Mouse (Mus musculus): ENCODE results near the gene Fam83g. TPM values are rescaled to one million over a fixed set of nuclear protein-coding genes. Genes with fewer than 3 reads are reported as not detected.

Gene Fam83g
- polyA plus RNA-seq, 2 experiments from 2014 or later: 0.08 to 0.41 TPM

- no peak for ATAC-seq
These were observed 35.9 kb downstream of the Fam83g start for GRCm38 (mm10) chr11:61719826-61720225.

GRCm38 (mm10) chr11:61720636-61721035, 36.7 kb downstream of the Fam83g start, which contains the start of gene Slc5a10:
Gene Slc5a10 (minus strand): TSS chr11:61720826.
- no peak for ATAC-seq

DNA sequence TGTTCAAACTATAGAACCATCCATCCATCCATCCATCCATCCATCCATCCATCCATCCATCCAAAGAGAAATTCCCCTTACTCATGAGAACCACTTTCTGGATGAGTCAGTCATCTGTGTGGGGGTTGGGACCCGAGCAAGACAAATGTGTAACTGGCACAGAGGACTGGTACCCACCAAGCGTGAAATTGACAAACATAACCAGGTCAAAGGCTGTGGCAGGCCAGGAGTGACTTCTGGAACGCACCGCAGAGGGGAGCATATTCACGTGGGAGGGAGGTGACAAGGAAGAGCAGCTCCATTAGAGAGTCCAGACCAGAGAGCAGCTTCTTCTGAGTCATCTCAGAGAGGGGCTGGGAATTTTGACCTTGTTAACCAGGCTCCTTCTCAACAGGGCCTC, 38.2 kb downstream of the Fam83g start:
- ATAC-seq: no peak

DNA sequence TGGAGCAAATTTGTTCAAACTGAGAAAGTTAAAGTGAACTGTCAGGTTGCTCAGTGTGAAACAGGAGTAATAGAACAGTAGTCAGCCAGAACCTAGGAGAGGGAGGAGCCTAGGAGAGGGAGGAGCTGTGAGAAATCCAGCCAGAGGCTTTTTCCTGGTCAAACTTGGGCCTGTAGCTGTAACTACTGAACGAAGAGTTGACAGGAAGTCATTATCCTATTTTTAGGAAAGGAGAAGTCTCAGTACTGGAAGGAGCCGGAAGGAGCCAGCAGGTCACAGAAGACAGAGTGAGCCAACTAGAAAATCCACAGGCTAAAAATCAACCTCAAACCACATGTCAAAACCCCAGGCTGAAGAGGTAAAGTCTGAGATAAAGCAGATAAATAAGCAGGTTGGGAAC, 44.1 kb downstream of the Fam83g start:
- ATAC-seq: no peak

DNA sequence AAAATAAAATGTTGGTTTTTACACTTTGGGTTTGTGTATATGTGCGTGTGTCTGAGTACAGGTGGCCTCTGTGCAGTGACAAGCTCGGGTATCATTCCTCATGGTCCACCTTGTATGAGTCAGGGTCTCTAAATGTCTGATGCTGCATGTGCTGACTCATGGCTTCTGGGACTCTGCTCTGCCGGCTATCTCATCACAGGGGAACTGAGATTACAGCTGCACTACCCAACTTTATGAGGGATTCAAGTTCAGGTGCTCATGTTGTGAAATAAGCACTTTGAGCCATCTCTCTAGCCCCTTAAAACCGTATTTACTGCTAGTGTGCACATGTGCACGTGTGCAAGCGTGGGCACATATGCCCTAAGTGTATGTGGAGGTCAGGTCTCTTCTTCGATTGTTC, 48.8 kb downstream of the Fam83g start:
- no peak for ATAC-seq

GRCm38 (mm10) chr11:61737290-61737689, 53.4 kb downstream of the Fam83g start:
- no peak for ATAC-seq

DNA sequence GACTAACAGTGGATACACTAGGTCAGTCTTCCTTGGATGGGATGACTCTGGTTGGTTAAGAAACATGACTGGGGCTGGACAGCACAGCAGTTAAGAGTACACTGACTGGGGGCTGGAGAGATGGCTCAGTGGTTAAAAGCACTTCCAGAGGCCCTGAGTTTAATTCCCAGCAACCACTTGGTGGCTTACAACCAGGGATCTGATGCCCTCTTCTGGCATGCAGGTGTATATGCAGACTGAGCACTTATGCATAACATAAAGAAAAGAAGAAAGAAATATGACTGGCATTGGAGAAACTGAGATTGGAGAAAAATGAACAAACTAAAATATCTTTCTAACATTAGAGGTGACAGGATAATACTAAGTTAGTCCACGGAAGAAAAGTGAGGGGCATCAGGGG, 56.6 kb downstream of the Fam83g start:
- no peak for ATAC-seq

DNA sequence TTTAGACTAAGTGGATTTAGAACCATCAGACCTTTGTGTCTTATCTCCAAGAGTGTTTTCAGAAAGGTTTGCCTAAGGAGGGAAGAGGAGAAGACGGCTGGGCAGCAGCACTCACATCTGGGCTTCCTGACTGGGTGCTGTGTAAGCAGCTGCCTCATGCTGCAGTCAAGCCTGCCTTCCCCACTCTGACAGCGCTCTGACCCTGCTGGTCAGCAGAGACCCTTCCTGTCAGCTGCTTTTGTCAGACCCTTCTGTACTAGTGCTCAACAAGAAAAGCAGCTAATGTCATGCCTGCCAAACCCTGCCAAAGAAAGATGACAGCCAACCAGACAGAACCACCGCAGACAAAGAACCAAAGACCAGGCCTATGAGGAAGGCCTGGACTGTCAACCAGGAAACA, 59.9 kb downstream of the Fam83g start:
- no peak for ATAC-seq

GRCm38 (mm10) chr11:61744460-61744859, 60.6 kb downstream of the Fam83g start:
- ATAC-seq: no peak

DNA sequence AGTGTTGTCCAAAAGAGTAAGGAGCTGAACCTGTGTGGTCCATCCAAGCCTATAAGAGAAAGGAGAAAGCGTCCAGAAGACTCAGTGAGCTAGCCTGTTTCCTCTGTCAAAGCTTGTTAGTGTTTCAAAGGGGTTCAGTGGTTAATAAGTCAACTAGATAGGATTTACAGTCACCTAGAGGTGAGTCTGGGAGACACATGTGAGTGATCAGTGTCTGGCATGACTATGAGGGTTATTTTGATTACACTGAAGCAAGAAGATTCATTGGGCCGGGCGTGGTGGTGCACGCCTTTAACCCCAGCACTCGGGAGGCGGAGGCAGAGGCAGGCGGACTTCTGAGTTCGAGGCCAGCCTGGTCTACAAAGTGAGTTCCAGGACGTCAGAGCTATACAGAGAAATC, 61.9 kb downstream of the Fam83g start:
- no peak for ATAC-seq

GRCm38 (mm10) chr11:61747161-61747560, 63.3 kb downstream of the Fam83g start:
- no peak for ATAC-seq

DNA sequence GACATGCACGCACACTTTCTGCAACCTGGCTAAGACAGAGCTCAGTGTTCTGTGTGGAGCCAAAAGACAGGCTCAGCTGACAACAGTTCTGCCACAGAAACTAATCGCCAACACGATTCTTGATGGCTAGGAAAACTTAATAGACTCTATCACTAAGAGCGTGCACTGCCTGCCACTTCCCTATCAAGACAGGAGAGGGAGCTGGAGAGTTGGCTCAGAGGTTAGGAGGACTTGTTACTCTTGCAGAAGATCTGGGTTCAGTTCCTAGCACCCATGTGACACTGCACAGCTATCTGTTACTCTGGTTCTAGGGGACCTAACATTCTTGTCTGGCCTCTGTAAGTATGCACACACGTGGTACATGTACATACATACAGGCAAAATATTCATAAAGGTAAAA, 67.7 kb downstream of the Fam83g start:
- ATAC-seq: no peak

DNA sequence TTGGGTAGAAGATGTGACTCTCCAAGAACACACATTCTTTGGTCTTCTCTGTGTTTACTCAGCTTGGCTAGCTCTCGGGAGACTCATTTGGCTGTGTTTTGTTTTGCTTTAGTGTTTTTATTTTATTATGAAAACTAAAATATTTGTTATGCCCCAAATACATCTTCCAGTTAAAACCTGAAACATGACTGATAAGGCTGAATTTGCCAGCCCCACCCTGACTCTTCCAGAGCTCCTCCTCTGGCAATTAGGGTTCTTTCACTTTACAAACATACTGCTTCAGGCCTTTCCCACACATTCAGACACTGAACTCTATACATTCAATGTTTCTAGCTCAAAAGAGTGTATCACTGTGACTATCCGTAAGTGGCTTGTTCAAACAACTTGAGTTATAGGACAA, 73.3 kb downstream of the Fam83g start:
- no peak for ATAC-seq

Other genes starting within 250 kb of the Fam83g start
- not detected for gene Rnf112, start 230.0 kb upstream of the Fam83g start, polyA plus RNA-seq (2017; shearing (Covaris generic))
- gene Mfap4, start 198.7 kb upstream of the Fam83g start, polyA plus RNA-seq (2017; shearing (Covaris generic)): not detected
- gene Mapk7, start 189.7 kb upstream of the Fam83g start, polyA plus RNA-seq (2017; shearing (Covaris generic)): 10 to 100 TPM in 1 of 2 experiments, 1 to 10 TPM in 1; 9.2 to 18.0 TPM
- gene B9d1, start 178.9 kb upstream of the Fam83g start, polyA plus RNA-seq (2017; shearing (Covaris generic)): 1 to 10 TPM; 3.5 to 5.9 TPM
- gene Epn2, start 104.4 kb upstream of the Fam83g start, polyA plus RNA-seq (2017; shearing (Covaris generic)): under 1 TPM; 0.26 to 0.86 TPM
- 100 to 1,000 TPM; 220 to 344 TPM for gene Grap, start 30.8 kb upstream of the Fam83g start, polyA plus RNA-seq (2017; shearing (Covaris generic))
- not detected for gene Slc5a10, start 36.7 kb downstream of the Fam83g start, polyA plus RNA-seq (2017; shearing (Covaris generic))
- 10 to 100 TPM; 29.6 to 37.6 TPM for gene Prpsap2, start 78.0 kb downstream of the Fam83g start, polyA plus RNA-seq (2017; shearing (Covaris generic))
- 10 to 100 TPM in 1 of 2 experiments, 1 to 10 TPM in 1; 7.7 to 12.1 TPM for gene Ulk2, start 171.0 kb downstream of the Fam83g start, polyA plus RNA-seq (2017; shearing (Covaris generic))
- 10 to 100 TPM; 27.8 to 30.4 TPM for gene Akap10, start 246.2 kb downstream of the Fam83g start, polyA plus RNA-seq (2017; shearing (Covaris generic))

Data from CD4-positive, CD25-positive, alpha-beta regulatory T cell, adult 4 months (primary cell).